Mouse (Mus musculus): ENCODE data around the gene Zfp384. TPM values are rescaled to one million over a fixed set of nuclear protein-coding genes. Genes with fewer than 3 reads are reported as not detected.

The Zfp384 gene
- polyA plus RNA-seq, 1 experiment from 2014 or later, result 16.7 TPM

Other genes starting within 250 kb of the Zfp384 start
- 10.5 and 10.6 TPM in 2 replicates for gene Eno2, start 239.5 kb upstream of the Zfp384 start, polyA plus RNA-seq (2016; fragmentation: Nextera tagmentation; extraction: Ambion mirVana)
- gene Lrrc23, start 229.4 kb upstream of the Zfp384 start, polyA plus RNA-seq (2016; fragmentation: Nextera tagmentation; extraction: Ambion mirVana), result 3.3 and 4.0 TPM in 2 replicates
- gene Spsb2, start 200.5 kb upstream of the Zfp384 start, polyA plus RNA-seq (2016; fragmentation: Nextera tagmentation; extraction: Ambion mirVana), result 4.5 and 7.7 TPM in 2 replicates
- gene Tpi1, start 194.8 kb upstream of the Zfp384 start, polyA plus RNA-seq (2016; fragmentation: Nextera tagmentation; extraction: Ambion mirVana), result 559 and 592 TPM in 2 replicates
- 199 and 221 TPM in 2 replicates for gene Usp5, start 179.7 kb upstream of the Zfp384 start, polyA plus RNA-seq (2016; fragmentation: Nextera tagmentation; extraction: Ambion mirVana)
- gene Cdca3, start 179.6 kb upstream of the Zfp384 start, polyA plus RNA-seq (2016; fragmentation: Nextera tagmentation; extraction: Ambion mirVana), result 233 and 244 TPM in 2 replicates
- 0.67 and 1.1 TPM in 2 replicates for gene Gnb3, start 168.9 kb upstream of the Zfp384 start, polyA plus RNA-seq (2016; fragmentation: Nextera tagmentation; extraction: Ambion mirVana)
- gene P3h3, start 151.4 kb upstream of the Zfp384 start, polyA plus RNA-seq (2016; fragmentation: Nextera tagmentation; extraction: Ambion mirVana), result 15.0 and 19.8 TPM in 2 replicates
- gene Gpr162, start 145.2 kb upstream of the Zfp384 start, polyA plus RNA-seq (2016; fragmentation: Nextera tagmentation; extraction: Ambion mirVana), result 9.9 and 10.2 TPM in 2 replicates
- 0.12 and 0.14 TPM in 2 replicates for gene Cd4, start 120.9 kb upstream of the Zfp384 start, polyA plus RNA-seq (2016; fragmentation: Nextera tagmentation; extraction: Ambion mirVana)
- gene Lag3, start 97.4 kb upstream of the Zfp384 start, polyA plus RNA-seq (2016; fragmentation: Nextera tagmentation; extraction: Ambion mirVana), result 2.0 and 3.0 TPM in 2 replicates
- 516 and 526 TPM in 2 replicates for gene Ptms, start 89.0 kb upstream of the Zfp384 start, polyA plus RNA-seq (2016; fragmentation: Nextera tagmentation; extraction: Ambion mirVana)
- 445 and 449 TPM in 2 replicates for gene Mlf2, start 77.8 kb upstream of the Zfp384 start, polyA plus RNA-seq (2016; fragmentation: Nextera tagmentation; extraction: Ambion mirVana)
- 104 and 110 TPM in 2 replicates for gene Cops7a, start 43.6 kb upstream of the Zfp384 start, polyA plus RNA-seq (2016; fragmentation: Nextera tagmentation; extraction: Ambion mirVana)
- 6.9 and 8.2 TPM in 2 replicates for gene Pianp, start 12.5 kb upstream of the Zfp384 start, polyA plus RNA-seq (2016; fragmentation: Nextera tagmentation; extraction: Ambion mirVana)
- gene Ing4, start 30.6 kb downstream of the Zfp384 start, polyA plus RNA-seq (2016; fragmentation: Nextera tagmentation; extraction: Ambion mirVana), result 163 and 164 TPM in 2 replicates
- 14.7 and 17.7 TPM in 2 replicates for gene Acrbp, start 40.5 kb downstream of the Zfp384 start, polyA plus RNA-seq (2016; fragmentation: Nextera tagmentation; extraction: Ambion mirVana)
- 0.31 TPM in 1 of 2 replicates, not detected in the other for gene Lpar5, start 58.8 kb downstream of the Zfp384 start, polyA plus RNA-seq (2016; fragmentation: Nextera tagmentation; extraction: Ambion mirVana)
- gene Chd4, start 86.8 kb downstream of the Zfp384 start, polyA plus RNA-seq (2016; fragmentation: Nextera tagmentation; extraction: Ambion mirVana), result 120 and 124 TPM in 2 replicates
- gene Nop2, start 122.8 kb downstream of the Zfp384 start, polyA plus RNA-seq (2016; fragmentation: Nextera tagmentation; extraction: Ambion mirVana), result 62.9 and 63.6 TPM in 2 replicates
- gene Iffo1, start 136.1 kb downstream of the Zfp384 start, polyA plus RNA-seq (2016; fragmentation: Nextera tagmentation; extraction: Ambion mirVana), result 15.9 and 16.0 TPM in 2 replicates
- gene Gapdh, start 157.3 kb downstream of the Zfp384 start, polyA plus RNA-seq (2016; fragmentation: Nextera tagmentation; extraction: Ambion mirVana), result 2,231 and 2,319 TPM in 2 replicates
- gene Ncapd2, start 182.6 kb downstream of the Zfp384 start, polyA plus RNA-seq (2016; fragmentation: Nextera tagmentation; extraction: Ambion mirVana), result 221 and 246 TPM in 2 replicates
- 192 and 193 TPM in 2 replicates for gene Mrpl51, start 182.7 kb downstream of the Zfp384 start, polyA plus RNA-seq (2016; fragmentation: Nextera tagmentation; extraction: Ambion mirVana)
- gene Vamp1, start 206.4 kb downstream of the Zfp384 start, polyA plus RNA-seq (2016; fragmentation: Nextera tagmentation; extraction: Ambion mirVana), result 5.5 and 6.0 TPM in 2 replicates
- 1.5 and 2.1 TPM in 2 replicates for gene Tapbpl, start 222.7 kb downstream of the Zfp384 start, polyA plus RNA-seq (2016; fragmentation: Nextera tagmentation; extraction: Ambion mirVana)
- gene Cd27, start 227.9 kb downstream of the Zfp384 start, polyA plus RNA-seq (2016; fragmentation: Nextera tagmentation; extraction: Ambion mirVana), result 1.6 and 1.8 TPM in 2 replicates

Measured in forebrain, embryonic 12.5 days (tissue).